Mouse (Mus musculus): ENCODE measurements around the gene Cmss1.
A peak's percentile ranks its signal among the peaks of the same experiment; 100 is the strongest.

Cmss1 gene

GRCm38 (mm10) chr16:57329028-57329427 lies 277.6 kb downstream of the Cmss1 start:
- DNase-seq, result no peak

- no peak for DNase-seq
Measured at GRCm38 (mm10) chr16:57326996-57327395, 279.7 kb downstream of the Cmss1 start.

DNA sequence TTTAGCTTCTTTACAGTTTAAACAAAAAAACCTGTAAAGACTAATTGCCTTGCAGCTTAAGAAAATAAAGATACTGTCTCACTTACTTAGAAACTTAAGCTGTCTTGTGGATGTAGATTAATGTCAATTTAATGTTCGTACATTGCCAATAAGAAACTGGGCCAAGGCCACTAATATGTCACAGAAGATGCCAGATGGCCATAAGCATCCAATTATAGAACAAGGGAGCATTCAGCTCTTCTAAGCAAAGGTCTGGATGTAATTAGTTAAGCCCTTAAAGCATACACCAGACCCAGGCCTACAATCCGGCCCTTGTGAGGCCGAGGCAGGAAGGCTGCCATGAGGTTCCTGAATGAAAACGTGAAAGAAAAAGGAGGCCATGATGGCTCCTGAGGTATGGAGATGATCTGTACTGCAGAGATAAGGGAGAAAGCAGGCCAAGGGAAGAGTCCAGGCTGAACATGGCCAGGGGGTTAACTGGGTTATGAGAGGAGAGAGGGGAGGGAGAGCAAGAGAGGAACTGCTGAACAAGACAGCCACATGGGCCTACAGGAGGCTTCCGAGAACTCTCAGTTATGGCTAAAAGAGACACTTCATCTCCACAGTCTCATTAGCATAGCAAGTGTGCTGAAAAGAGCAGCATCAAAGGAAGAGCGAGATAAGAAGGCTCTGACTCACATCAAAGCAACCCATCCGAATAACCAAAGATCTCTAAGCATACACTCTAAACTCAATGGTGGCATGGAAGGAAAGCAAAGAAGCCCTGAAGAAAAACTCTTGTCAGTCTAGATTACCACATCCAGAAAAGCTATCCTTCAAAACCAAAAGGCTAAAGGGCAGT lies 287.2 kb downstream of the Cmss1 start:
- no peak for DNase-seq

DNA sequence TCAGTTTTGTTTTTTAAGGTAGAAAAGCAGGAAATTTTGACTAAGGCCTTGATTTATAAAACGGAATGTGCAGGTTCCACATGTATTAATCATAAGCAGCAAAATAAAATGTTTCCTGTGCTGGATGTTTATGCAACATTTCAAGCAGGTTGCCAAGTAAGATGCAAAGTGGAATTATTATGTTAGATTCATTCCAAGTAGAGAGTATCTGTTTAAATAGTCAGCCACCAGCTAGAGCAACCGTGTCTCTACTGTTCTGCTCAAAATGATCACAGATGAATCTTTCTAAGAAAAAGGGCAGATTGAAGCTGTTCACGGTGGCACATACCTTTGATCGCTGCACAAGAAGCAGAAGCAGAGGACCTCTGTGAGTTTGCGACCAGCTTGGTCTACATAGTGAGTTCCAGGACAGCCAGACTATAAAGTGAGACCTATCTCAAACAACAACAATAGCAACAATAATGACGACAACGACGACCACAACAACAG lies 288.0 kb downstream of the Cmss1 start:
- DNase-seq, result no peak

- no peak for DNase-seq
Measured at GRCm38 (mm10) chr16:57317882-57318636, 288.6 kb downstream of the Cmss1 start.

GRCm38 (mm10) chr16:57317127-57317526 lies 289.5 kb downstream of the Cmss1 start:
- DNase-seq, result no peak

- DNase-seq, result no peak
Measured at GRCm38 (mm10) chr16:57315026-57315425, 291.6 kb downstream of the Cmss1 start.

DNA sequence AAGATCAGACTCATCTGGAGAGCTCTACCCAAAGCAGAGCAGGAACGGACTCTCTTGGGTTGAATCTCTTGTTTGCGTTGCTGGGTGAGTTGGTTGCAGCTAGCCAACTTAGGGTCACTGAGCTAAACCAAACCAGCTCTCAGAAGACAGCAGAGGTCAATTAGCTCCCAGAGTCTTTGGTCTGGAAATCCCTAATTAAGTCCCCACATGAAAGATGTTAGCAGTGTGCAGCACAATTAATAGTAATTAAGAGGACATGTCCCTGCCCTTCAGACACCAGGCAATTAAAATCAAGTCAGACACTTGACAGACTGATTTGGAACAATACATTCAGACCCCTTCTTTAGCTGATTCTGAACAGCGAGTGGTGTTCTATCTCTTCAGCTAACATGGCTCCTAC lies 292.4 kb downstream of the Cmss1 start:
- no peak for DNase-seq

- DNase-seq, result no peak
Measured at GRCm38 (mm10) chr16:57313487-57313886, 293.2 kb downstream of the Cmss1 start.

GRCm38 (mm10) chr16:57312130-57312529 lies 294.5 kb downstream of the Cmss1 start:
- DNase-seq, result no peak

DNA sequence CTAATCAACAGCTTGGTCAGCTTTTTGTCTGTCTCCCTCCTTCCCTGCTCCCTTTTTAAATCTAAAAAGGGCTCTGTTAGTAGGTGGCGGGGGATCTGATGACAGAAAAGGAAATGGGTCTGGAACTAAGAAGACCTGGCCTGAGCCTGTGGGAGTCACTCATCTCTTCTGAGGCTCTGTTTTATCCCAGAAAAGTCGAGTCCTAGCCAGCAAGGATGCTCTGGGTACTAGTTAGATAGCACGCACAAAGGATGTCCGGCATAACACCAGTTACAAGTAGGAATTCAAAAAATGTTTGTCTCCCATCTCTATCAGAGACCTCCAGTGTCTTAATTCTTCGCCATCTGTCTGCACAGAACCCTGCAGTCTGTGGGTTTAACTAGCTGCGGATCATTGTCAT lies 301.2 kb downstream of the Cmss1 start:
- DNase-seq, result no peak

GRCm38 (mm10) chr16:57303716-57304115 lies 302.9 kb downstream of the Cmss1 start:
- no peak for DNase-seq

DNA sequence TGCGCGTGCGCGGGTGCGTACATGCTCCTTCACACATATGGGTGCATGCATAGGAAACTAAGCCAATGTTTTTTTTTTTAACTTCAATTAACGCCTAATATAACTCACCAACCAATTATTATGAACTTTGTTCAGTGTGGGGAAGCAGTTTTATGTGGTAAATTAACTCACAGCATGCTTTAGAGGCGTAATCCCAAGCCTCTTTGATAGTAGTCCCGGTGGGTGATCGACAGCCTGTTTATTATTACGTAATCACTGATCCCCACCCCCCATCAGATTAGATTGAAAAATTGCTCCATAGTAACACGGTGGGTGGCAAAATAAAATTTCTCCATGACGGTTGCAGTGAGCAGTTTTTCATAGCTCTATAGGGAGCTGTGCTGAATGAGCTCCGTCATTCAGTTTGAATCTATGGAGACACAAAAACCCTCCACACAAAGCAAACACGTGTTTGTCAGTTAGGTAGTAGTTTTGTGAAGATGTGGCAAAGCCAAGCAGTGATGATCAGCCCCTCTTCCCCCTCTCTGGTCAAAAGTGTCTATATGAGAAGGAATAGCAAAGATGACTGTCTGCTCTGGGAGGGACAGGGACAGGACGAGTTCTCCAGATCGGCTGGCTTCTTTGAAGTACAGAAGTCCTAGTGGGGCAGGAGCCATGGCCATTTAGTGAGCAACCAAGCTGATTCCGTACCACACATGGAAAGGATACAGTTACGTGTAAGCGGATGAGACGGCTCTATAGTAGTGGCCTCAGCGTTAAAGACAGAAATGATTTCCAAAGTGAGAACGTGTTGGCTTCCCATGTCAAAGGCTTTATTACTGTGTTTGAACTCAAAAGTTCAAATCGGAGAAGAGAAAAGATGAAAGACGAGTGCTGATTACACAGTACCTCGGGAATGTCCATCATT lies 303.6 kb downstream of the Cmss1 start:
- DNase-seq, result no peak

DNA sequence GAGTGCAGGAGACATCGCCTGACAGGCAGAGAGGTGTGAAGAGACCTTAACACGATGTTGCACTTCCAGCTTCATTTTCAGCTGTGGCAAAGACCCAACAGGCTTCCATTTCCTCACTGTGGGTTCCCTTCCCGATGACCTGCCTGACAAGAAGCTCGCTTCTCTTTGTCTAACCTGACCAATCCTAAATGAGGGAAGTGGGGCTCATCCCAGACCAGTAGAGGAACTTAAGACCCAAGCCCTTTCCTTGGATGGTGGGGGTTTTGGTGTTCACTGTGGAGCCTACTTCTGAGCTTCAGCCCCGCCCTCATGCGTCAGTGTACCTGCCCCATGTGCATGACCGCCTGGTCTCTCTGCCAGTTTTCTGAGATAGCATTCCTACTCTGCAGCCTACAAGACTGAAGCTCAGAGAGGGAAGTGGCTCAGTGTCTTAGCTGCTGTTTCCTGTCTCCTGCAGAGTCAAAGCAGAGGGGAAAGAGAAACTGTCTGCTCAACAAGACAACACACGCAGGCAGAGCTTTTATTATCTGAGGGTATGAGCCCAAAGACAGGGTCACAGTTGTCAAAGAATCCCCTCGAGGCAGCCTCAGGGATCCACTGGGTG lies 305.1 kb downstream of the Cmss1 start:
- no peak for DNase-seq

DNA sequence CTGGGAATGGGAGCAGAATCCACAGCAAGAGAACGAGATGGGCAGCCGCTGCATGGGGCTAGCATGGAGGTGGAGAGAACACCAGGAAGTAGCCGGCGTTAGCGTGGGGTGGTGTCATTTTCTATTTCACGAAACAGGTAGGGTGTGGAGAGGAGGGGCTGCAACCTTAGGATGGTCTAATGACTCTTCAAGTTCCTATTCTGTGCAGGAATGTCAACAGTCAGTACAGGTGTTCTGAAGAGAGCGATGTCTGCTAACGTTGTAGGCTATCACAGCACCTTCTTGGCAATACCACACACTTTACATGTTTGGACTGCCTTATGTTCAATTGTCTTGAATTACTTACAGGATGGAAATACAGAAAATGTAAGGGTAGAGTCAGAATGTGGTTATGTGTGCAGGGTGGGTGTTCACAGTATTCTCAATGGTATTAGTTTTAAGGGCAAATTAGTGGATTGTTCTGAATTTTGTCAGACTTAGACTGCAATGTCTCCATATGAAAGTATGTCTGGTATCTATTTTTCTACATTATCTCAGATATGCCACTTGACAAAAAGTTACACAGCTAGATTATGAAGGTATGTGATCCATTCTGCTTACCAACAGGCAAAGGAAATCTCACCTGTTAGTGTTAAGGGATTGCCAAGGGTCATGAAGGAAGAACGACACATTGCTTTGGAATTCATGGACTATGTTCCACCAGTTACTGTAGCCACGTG lies 311.3 kb downstream of the Cmss1 start:
- DNase-seq, result no peak

DNA sequence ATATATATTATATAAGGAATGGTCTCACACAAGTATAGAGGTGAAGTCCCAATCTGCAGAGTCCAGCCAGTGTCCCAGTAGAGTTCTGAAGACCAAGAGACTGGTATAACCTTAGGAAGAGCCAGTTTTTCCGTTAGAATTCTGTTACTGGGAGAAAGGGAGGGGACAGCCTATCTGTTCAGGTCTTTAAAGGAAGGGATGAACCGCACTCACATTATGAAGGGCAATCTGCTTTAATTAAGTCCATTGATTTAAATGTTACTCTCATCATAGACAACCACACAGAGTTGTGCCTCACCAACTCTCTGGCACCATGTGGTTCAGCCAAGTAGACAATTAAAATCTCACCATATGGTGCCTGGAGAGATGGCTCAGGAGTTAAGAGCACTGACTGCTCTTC lies 313.9 kb downstream of the Cmss1 start, which contains the start of gene Tmem30c:
Gene Tmem30c, minus strand, starts transcription at position 101 of the 400 bp plus-strand sequence.
- no peak for DNase-seq

- DNase-seq, result no peak
Measured at GRCm38 (mm10) chr16:57292296-57292695, 314.4 kb downstream of the Cmss1 start.

GRCm38 (mm10) chr16:57291696-57292095 lies 315.0 kb downstream of the Cmss1 start:
- DNase-seq, result no peak

DNA sequence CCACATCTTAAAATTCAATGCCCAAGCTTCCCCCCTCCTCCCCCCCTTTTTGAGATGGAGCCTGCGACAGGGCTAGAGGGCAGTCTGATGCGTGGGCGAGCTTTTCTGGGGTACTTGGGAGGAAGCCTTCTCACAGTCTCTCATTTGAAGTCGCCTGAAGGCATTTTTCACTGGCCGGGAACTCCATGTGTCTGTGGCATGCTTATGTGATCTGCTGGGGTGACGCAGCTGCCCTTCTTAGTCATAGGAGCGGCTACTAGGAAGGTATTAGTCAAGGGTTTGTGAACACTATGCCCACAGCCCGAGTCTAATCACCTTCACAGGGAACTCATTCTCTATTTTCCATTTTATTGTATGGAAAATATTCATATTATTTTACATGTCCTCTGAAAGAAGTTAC lies 325.2 kb downstream of the Cmss1 start:
- DNase-seq, result no peak

DNA sequence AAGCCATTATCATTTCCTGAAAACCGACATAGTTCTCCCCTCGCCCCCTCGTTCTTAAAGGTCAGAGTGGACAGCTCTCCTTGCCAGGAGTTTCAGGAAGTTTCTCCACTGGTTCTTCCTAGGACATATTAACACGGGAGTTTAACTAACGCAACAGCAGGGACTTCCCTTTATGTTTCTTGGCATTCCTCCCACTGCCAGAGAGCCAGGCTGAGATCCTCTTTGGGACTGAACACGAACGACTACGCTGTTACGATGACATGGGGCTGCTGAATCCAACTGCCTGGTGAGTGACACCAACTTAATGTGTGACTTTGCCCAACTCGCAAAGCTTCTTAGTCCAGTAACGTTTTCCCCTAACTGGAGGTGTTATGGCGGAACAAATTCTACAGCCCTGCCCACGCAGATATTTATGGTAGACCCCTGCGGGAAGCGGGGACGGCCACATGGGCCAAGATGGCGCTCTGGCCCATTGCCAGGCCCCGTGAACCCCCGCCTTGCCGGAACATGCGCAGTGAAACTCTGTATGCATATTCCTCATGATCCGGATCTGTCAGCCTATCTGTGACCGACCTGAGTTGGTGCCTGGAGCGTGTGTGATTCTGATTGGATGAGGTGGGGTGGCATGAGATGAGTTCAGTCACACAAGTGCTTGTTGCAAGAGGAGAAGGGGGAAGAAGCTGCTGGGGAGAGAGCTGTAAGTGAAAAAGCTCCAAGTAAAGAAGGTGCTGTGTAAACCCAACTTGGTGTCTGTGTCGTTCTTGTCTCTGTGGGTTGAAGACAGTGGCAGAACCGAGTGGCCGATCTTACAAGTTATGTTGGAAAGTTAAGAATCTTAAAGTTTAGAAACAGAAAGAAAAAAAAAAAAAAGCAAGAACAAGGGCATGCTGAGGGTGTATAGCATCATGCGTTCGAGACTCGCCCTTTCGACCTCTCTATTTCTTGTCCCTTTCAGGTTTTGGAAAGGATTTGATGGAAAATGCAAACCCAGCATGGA lies 326.1 kb downstream of the Cmss1 start:
- peak; percentile 14 to 37 for DNase-seq
